ENCODE assay signal across 15 mouse cellular contexts in the genomic region with DNA sequence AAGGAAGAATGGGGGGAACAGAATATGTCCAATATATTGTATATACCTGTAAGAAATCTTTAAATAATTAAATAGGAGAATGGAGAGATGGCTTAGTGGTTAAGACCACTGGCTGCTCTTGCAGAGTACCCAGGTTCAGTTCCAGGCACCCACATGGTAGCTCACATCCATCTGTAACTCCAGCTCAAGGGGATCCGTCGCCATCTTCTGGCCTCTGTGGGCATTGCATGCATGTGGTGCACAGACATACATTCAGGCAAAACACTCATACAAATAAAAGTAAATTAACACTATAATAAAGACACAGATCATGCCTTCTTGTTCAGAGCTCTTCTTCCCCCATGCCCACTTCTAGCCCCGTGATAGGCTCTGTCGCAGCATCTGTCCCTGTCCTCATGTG.
DNase-seq lines count a peak whose midpoint lies in the region; ATAC-seq and TF ChIP-seq lines count a peak whose summit lies in the region.
"Had no signal": no experiment of that assay in that cellular context is flagged by ENCODE, and none has a peak within 500 bp of the region (broad histone marks: within the 10 kb centered on the region; RNA-seq: fewer than 3 reads in every experiment).

No protein-coding gene starts in this region.

- no peak for TF ChIP-seq EP300 in MEL (IDR thresholded peaks at IDR 0.05; ENCODE audit: low read depth in 1 of 2, low read length in 2 of 2)

- H3K4me3 ChIP-seq in forebrain, postnatal 0 days (ENCODE audit: low read depth, low read length) = no peak overlapping the region
- H3K4me3 ChIP-seq in forebrain, embryonic 13.5 days = no peak overlapping the region
- H3K4me3 ChIP-seq in liver, adult 2 months (ENCODE audit: insufficient read depth, low read depth, low read length) = no peak overlapping the region
- no peak overlapping the region for H3K4me3 ChIP-seq in liver, embryonic 11.5 days (ENCODE audit: low read depth, low read length)
- no peak overlapping the region for H3K4me3 ChIP-seq in MEL (ENCODE audit: control insufficient read depth in 1 of 2, insufficient read depth in 1 of 2, low read depth in 2 of 2, low read length in 2 of 2)
- H3K4me3 ChIP-seq in embryonic facial prominence, embryonic 10.5 days = no peak overlapping the region
- H3K4me3 ChIP-seq: embryonic facial prominence, embryonic 13.5 days; forebrain, embryonic 12.5 days; midbrain, embryonic 13.5 days had no signal

- H3K36me3 ChIP-seq in forebrain, postnatal 0 days (ENCODE audit: insufficient read depth) = no peaks in the 10 kb centered on the region
- no peaks in the 10 kb centered on the region for H3K36me3 ChIP-seq in forebrain, embryonic 13.5 days (ENCODE audit: poor library complexity, severe bottlenecking)
- H3K36me3 ChIP-seq in liver, adult 2 months (ENCODE audit: control insufficient read depth, insufficient read depth, low read length) = no peaks in the 10 kb centered on the region
- H3K36me3 ChIP-seq in liver, embryonic 11.5 days (ENCODE audit: control insufficient read depth, insufficient read depth, low read length) = no peaks in the 10 kb centered on the region
- peaks cover 0 to 34% of the 10 kb centered on the region in 2 experiments; a peak in 2 of 4 replicates for H3K36me3 ChIP-seq in MEL (ENCODE audit: control insufficient read depth in 1 of 2, insufficient read depth in 2 of 2, low read length in 2 of 2)
- H3K36me3 ChIP-seq in embryonic facial prominence, embryonic 10.5 days (replicated peaks) = no peaks in the 10 kb centered on the region
- H3K36me3 ChIP-seq: embryonic facial prominence, embryonic 13.5 days; forebrain, embryonic 12.5 days; midbrain, embryonic 13.5 days had no signal

- no peak for TF ChIP-seq POLR2A in liver, adult 2 months (IDR thresholded peaks at IDR 0.05; ENCODE audit: extremely low read depth, insufficient read depth, low read length)
- TF ChIP-seq POLR2A in MEL (IDR thresholded peaks at IDR 0.05; ENCODE audit: control insufficient read depth in 1 of 2, insufficient read depth in 1 of 2, low read depth in 1 of 2, low read length in 2 of 2, poor library complexity in 1 of 2) = no peak

- 73% methylated on average over 4 of the region's 4 CpGs for WGBS in forebrain, postnatal 0 days
- 73% methylated on average over 4 of the region's 4 CpGs for WGBS in forebrain, embryonic 13.5 days
- WGBS in liver, adult 2 months = 91% methylated on average over 4 of the region's 4 CpGs
- WGBS in liver, embryonic 11.5 days = 80% methylated on average over 4 of the region's 4 CpGs
- 73% methylated on average over 4 of the region's 4 CpGs for WGBS in embryonic facial prominence, embryonic 10.5 days

- H3K27ac ChIP-seq in forebrain, postnatal 0 days (ENCODE audit: low read depth, low read length) = no peak overlapping the region
- no peak overlapping the region for H3K27ac ChIP-seq in forebrain, embryonic 13.5 days
- H3K27ac ChIP-seq in liver, adult 2 months (replicated peaks; ENCODE audit: insufficient read depth, low read depth, low read length) = no peak overlapping the region
- no peak overlapping the region for H3K27ac ChIP-seq in liver, embryonic 11.5 days (ENCODE audit: low read depth, low read length)
- H3K27ac ChIP-seq in MEL (ENCODE audit: control insufficient read depth, low read depth, low read length) = peak overlapping the region; percentile 100; the same call in 1 of the 2 replicates
- no peak overlapping the region for H3K27ac ChIP-seq in embryonic facial prominence, embryonic 10.5 days (replicated peaks)
- H3K27ac ChIP-seq: embryonic facial prominence, embryonic 13.5 days; forebrain, embryonic 12.5 days; midbrain, embryonic 13.5 days had no signal

- H3K4me2 ChIP-seq in forebrain, postnatal 0 days (ENCODE audit: low read depth) = no peak overlapping the region
- H3K4me2 ChIP-seq in forebrain, embryonic 13.5 days = no peak overlapping the region
- no peak overlapping the region for H3K4me2 ChIP-seq in liver, embryonic 11.5 days
- H3K4me2 ChIP-seq: embryonic facial prominence, embryonic 13.5 days; forebrain, embryonic 12.5 days; midbrain, embryonic 13.5 days had no signal

- TF ChIP-seq RAD21 in MEL (IDR thresholded peaks at IDR 0.05; ENCODE audit: low read depth, low read length) = peak; percentile 74

- DNase-seq in forebrain, postnatal 0 days = no peak
- no peak for DNase-seq in liver, adult 2 months (ENCODE audit: extremely low read depth, low read depth, low spot score)
- DNase-seq in liver, embryonic 11.5 days (ENCODE audit: low spot score) = no peak
- DNase-seq in A20 (ENCODE audit: low read depth, low spot score) (peak; percentile 34), MEL (ENCODE audit: low read depth, low spot score) (peak; percentile 63)
- no peak for DNase-seq in adrenal gland, adult 2 months
- DNase-seq in embryonic facial prominence, embryonic 10.5 days (ENCODE audit: low spot score) = no peak
- DNase-seq: adrenal gland, postnatal 36 days; heart, postnatal 14 days; kidney, postnatal 10 days; right cerebral cortex, postnatal 25 days had no signal

- no peaks in the 10 kb centered on the region for H3K79me2 ChIP-seq in liver, adult 2 months (ENCODE audit: control insufficient read depth, insufficient read depth, low read length)
- no peaks in the 10 kb centered on the region for H3K79me2 ChIP-seq in MEL (ENCODE audit: control insufficient read depth, insufficient read depth, low read length, poor library complexity)

- TF ChIP-seq CTCF in forebrain, postnatal 0 days (IDR thresholded peaks at IDR 0.05; ENCODE audit: low read depth) = peak; percentile 42
- peak; percentile 33; the same call in 1 of the 2 replicates for TF ChIP-seq CTCF in liver, adult 2 months (IDR thresholded peaks at IDR 0.05; ENCODE audit: low read depth, low read length)
- TF ChIP-seq CTCF in MEL (IDR thresholded peaks at IDR 0.05 in 2 of 3, conservative IDR thresholded peaks at IDR 0.05 in 1 of 3; ENCODE audit: control insufficient read depth in 1 of 3, insufficient read depth in 1 of 3, low read depth in 2 of 3, low read length in 3 of 3, poor library complexity in 1 of 3, severe bottlenecking in 1 of 3) = peak; percentile 67 to 71 (median 67)

- no peak for ATAC-seq in forebrain, postnatal 0 days
- ATAC-seq in forebrain, embryonic 13.5 days = no peak
- ATAC-seq in liver, embryonic 11.5 days (replicated peaks; ENCODE audit: low FRiP score) = no peak
- ATAC-seq: midbrain, embryonic 13.5 days had no signal

- no peaks in the 10 kb centered on the region for H3K4me1 ChIP-seq in forebrain, postnatal 0 days (ENCODE audit: insufficient read depth)
- H3K4me1 ChIP-seq in forebrain, embryonic 13.5 days = no peaks in the 10 kb centered on the region
- peaks cover 11% of the 10 kb centered on the region for H3K4me1 ChIP-seq in liver, adult 2 months (ENCODE audit: control insufficient read depth, insufficient read depth, low read length)
- no peaks in the 10 kb centered on the region; the same call in 1 of the 2 replicates for H3K4me1 ChIP-seq in liver, embryonic 11.5 days (replicated peaks; ENCODE audit: control insufficient read depth, insufficient read depth, low read length)
- H3K4me1 ChIP-seq in MEL (ENCODE audit: control insufficient read depth in 1 of 2, insufficient read depth in 2 of 2, low read length in 2 of 2) = peaks cover 26 to 38% of the 10 kb centered on the region in 2 experiments
- peaks cover 11% of the 10 kb centered on the region for H3K4me1 ChIP-seq in embryonic facial prominence, embryonic 10.5 days
- H3K4me1 ChIP-seq: forebrain, embryonic 12.5 days; midbrain, embryonic 13.5 days had no signal

- H3K9ac ChIP-seq in forebrain, postnatal 0 days = no peak overlapping the region
- H3K9ac ChIP-seq in forebrain, embryonic 13.5 days = no peak overlapping the region
- no peak overlapping the region for H3K9ac ChIP-seq in liver, adult 2 months (ENCODE audit: low read depth, low read length)
- H3K9ac ChIP-seq in liver, embryonic 11.5 days (ENCODE audit: low read depth, low read length) = no peak overlapping the region
- no peak overlapping the region for H3K9ac ChIP-seq in MEL (ENCODE audit: control insufficient read depth, low read depth, low read length, poor library complexity, severe bottlenecking)
- H3K9ac ChIP-seq: embryonic facial prominence, embryonic 13.5 days; forebrain, embryonic 12.5 days; midbrain, embryonic 13.5 days had no signal

- no peaks in the 10 kb centered on the region for H3K9me3 ChIP-seq in forebrain, postnatal 0 days (ENCODE audit: low read length)
- peaks cover 13% of the 10 kb centered on the region for H3K9me3 ChIP-seq in forebrain, embryonic 13.5 days (replicated peaks)
- H3K9me3 ChIP-seq in liver, embryonic 11.5 days (ENCODE audit: control insufficient read depth, low read length) = peaks cover 5% of the 10 kb centered on the region
- no peaks in the 10 kb centered on the region for H3K9me3 ChIP-seq in MEL (replicated peaks; ENCODE audit: insufficient read depth, low read length)
- H3K9me3 ChIP-seq in embryonic facial prominence, embryonic 10.5 days = peaks cover 12% of the 10 kb centered on the region

- H3K27me3 ChIP-seq in forebrain, postnatal 0 days (ENCODE audit: insufficient read depth, low read length) = no peaks in the 10 kb centered on the region
- no peaks in the 10 kb centered on the region for H3K27me3 ChIP-seq in forebrain, embryonic 13.5 days
- no peaks in the 10 kb centered on the region for H3K27me3 ChIP-seq in liver, adult 2 months (ENCODE audit: control insufficient read depth, insufficient read depth, low read length)
- no peaks in the 10 kb centered on the region for H3K27me3 ChIP-seq in liver, embryonic 11.5 days (replicated peaks; ENCODE audit: control insufficient read depth, insufficient read depth, low read length)
- peaks cover under 1 to 3% of the 10 kb centered on the region in 2 experiments; a peak in 2 of 4 replicates for H3K27me3 ChIP-seq in MEL (ENCODE audit: control insufficient read depth in 1 of 2, insufficient read depth in 2 of 2, low read length in 2 of 2)
- 0 out of 2 replicates have a peak, but pooled peaks cover 4% of the 10 kb centered on the region for H3K27me3 ChIP-seq in embryonic facial prominence, embryonic 10.5 days (replicated peaks; ENCODE audit: low read depth, poor library complexity, severe bottlenecking)
- H3K27me3 ChIP-seq: embryonic facial prominence, embryonic 13.5 days had no signal

TF ChIP-seq in MEL, 35 proteins besides CTCF, POLR2A, EP300 and RAD21:
- TF ChIP-seq ZC3H11A (IDR thresholded peaks at IDR 0.05; ENCODE audit: low read depth, low read length) = peak; percentile 53; the same call in 1 of the 2 replicates
- no peak for TF ChIP-seq MYC (IDR thresholded peaks at IDR 0.05; ENCODE audit: low read depth, low read length)
- peak; percentile 63 for TF ChIP-seq SMC3 (IDR thresholded peaks at IDR 0.05; ENCODE audit: low read depth, low read length)
- TF ChIP-seq GABPA (IDR thresholded peaks at IDR 0.05; ENCODE audit: low read depth, low read length) = no peak
- TF ChIP-seq MYB (IDR thresholded peaks at IDR 0.05; ENCODE audit: low read depth, low read length) = no peak
- TF ChIP-seq MEF2A (IDR thresholded peaks at IDR 0.05; ENCODE audit: extremely low read depth, insufficient replicate concordance, low read depth, low read length, poor library complexity, severe bottlenecking) = no peak
- 0 out of 2 replicates have a peak, but pooled peaks have one; percentile 24 for TF ChIP-seq HCFC1 (IDR thresholded peaks at IDR 0.05; ENCODE audit: low read depth, low read length)

Comparison
In these comparisons a context has a peak if more than half of its experiments do, and no peak if none do; other contexts are left out.
1. DNase-seq: peak in A20 (single experiment) and MEL (single experiment); none in forebrain, postnatal 0 days (single experiment), liver, adult 2 months (single experiment), liver, embryonic 11.5 days (single experiment), adrenal gland, adult 2 months (single experiment) and embryonic facial prominence, embryonic 10.5 days (single experiment).
2. Peak in every context shown above with its lines, with median percentiles within 50 percentile points of each other: CTCF ChIP-seq.